Mouse (Mus musculus): ENCODE results near the gene Chrnb4.

DNA sequence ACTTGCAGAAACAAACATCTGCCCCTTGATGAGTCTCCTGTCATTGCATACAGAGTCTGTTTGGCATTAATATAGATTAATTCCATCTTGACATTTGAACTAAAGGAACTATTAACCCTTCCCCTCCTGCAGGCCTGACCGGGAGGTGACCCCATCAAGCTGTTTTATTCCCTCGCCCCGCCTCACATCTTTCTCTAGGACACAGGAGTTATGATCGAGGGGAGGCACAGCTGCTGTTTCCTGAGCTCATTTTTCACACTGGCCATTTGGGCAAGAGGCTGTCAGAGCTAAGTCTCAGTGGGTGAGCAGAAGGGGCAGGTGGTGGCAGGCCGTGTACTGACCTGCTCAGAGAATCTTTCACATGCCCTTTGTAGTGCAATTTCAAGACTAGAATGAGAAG is 41.6 kb upstream of the Chrnb4 start:
- TF ChIP-seq POLR2A (IDR thresholded peaks at IDR 0.05; ENCODE audit: control insufficient read depth, extremely low read depth, insufficient read depth, low read length, poor library complexity) (no peak), CTCF (IDR thresholded peaks at IDR 0.05; ENCODE audit: borderline replicate concordance, control insufficient read depth, extremely low read depth, insufficient read depth, low read length, poor library complexity) (no peak)

Measured in thymus, adult 2 months (tissue).